Mouse (Mus musculus) CH12.LX (cell line): Measurements from ENCODE around the gene Myo1a. TPM values are rescaled to one million over a fixed set of nuclear protein-coding genes. Genes with fewer than 3 reads are reported as not detected.

Experiments
- DNase-seq: peaks from one replicate; pipeline ENCODE4 v3.0.0-alpha.2; 2013; ENCODE audit errors: extremely low read depth
- H3K27ac ChIP-seq: 2 replicates; pipeline ENCODE4 v1.5.1; 2012; ENCODE audit warnings: low read depth, mild to moderate bottlenecking, control low read depth, moderate library complexity; ENCODE audit not compliant: insufficient read depth
- H3K27me3 ChIP-seq: replicated peaks from 2 replicates; pipeline ENCODE3; 2012; ENCODE audit warnings: inconsistent platforms
- H3K36me3 ChIP-seq, 2 experiments: replicated peaks in 1 of 2; 2 replicates each; pipeline versions ENCODE3 to v1.6.1; 2012; ENCODE audit warnings: inconsistent platforms in 1 of 2, low read length in 1 of 2, mild to moderate bottlenecking in 1 of 2, mixed read lengths in 1 of 2, moderate library complexity in 1 of 2; ENCODE audit not compliant: control insufficient read depth in 1 of 2, insufficient read depth in 1 of 2
- H3K4me1 ChIP-seq, 2 experiments: 2 replicates each; pipeline ENCODE4 v1.6.1; 2012; ENCODE audit warnings: inconsistent platforms in 1 of 2, moderate library complexity in 1 of 2; ENCODE audit not compliant: insufficient read depth in 2 of 2, control insufficient read depth in 1 of 2
- H3K4me2 ChIP-seq: 2 replicates; pipeline ENCODE4 v1.6.1; 2012; ENCODE audit warnings: low read depth, mild to moderate bottlenecking, control low read depth; ENCODE audit not compliant: poor library complexity, insufficient read depth, severe bottlenecking
- H3K4me3 ChIP-seq, 3 experiments: fragments of 150-350 bp in 1 of 3; sonication (generic) in 1 of 3; replicated peaks in 1 of 3; 2 replicates each; pipeline versions ENCODE3 to v1.5.1; 2011 to 2012; ENCODE audit warnings: low read depth in 2 of 3, low read length in 2 of 3, mild to moderate bottlenecking in 2 of 3, moderate library complexity in 2 of 3, control low read depth in 1 of 3, improper control_type of control experiment in 1 of 3, inconsistent platforms in 1 of 3, mixed read lengths in 1 of 3; ENCODE audit not compliant: poor library complexity in 1 of 3
- H3K79me2 ChIP-seq: replicated peaks from 2 replicates; pipeline ENCODE4 v1.6.1; 2012; ENCODE audit warnings: mild to moderate bottlenecking, moderate library complexity; ENCODE audit not compliant: control insufficient read depth, poor library complexity, insufficient read depth, severe bottlenecking; ENCODE audit errors: extremely low read depth
- H3K9ac ChIP-seq: 2 replicates; pipeline ENCODE4 v1.6.1; 2012; ENCODE audit warnings: low read depth, mild to moderate bottlenecking, control low read depth, moderate library complexity; ENCODE audit not compliant: insufficient read depth
- H3K9me3 ChIP-seq: replicated peaks from 2 replicates; pipeline ENCODE3; 2012; ENCODE audit warnings: low read length, inconsistent platforms, mixed read lengths
- CTCF ChIP-seq, 2 experiments: IDR thresholded peaks in 1 of 2; conservative IDR thresholded peaks in 1 of 2; 2 replicates each; pipeline ENCODE4 v1.5.1; 2011 to 2012; ENCODE audit warnings: low read depth in 2 of 2, low read length in 2 of 2, improper control_type of control experiment in 1 of 2, inconsistent platforms in 1 of 2, mild to moderate bottlenecking in 1 of 2, moderate library complexity in 1 of 2
- ELF1 ChIP-seq: IDR thresholded peaks from 2 replicates; pipeline ENCODE4 v1.6.1; 2014; ENCODE audit warnings: low read depth, mild to moderate bottlenecking, inconsistent platforms, low read length, improper control_type of control experiment
- ETS1 ChIP-seq: conservative IDR thresholded peaks from 2 replicates; pipeline ENCODE4 v1.6.1; 2012; ENCODE audit warnings: low read depth, mild to moderate bottlenecking, inconsistent platforms, low read length, improper control_type of control experiment, moderate library complexity
- GABPA ChIP-seq: IDR thresholded peaks from 2 replicates; pipeline ENCODE4 v1.6.1; 2012; ENCODE audit warnings: low read depth, low read length, improper control_type of control experiment, inconsistent platforms; ENCODE audit not compliant: insufficient replicate concordance
- HCFC1 ChIP-seq: IDR thresholded peaks from 2 replicates; pipeline ENCODE4 v1.6.1; 2012; ENCODE audit warnings: low read depth, mild to moderate bottlenecking, inconsistent platforms, low read length, improper control_type of control experiment
- JUND ChIP-seq: conservative IDR thresholded peaks from 2 replicates; pipeline ENCODE4 v1.6.1; 2011; ENCODE audit warnings: low read depth, low read length, improper control_type of control experiment
- KAT2A ChIP-seq: IDR thresholded peaks from 2 replicates; pipeline ENCODE4 v1.6.1; 2012; ENCODE audit warnings: low read length, improper control_type of control experiment, inconsistent platforms; ENCODE audit not compliant: insufficient replicate concordance
- MAX ChIP-seq: IDR thresholded peaks from 2 replicates; pipeline ENCODE4 v1.6.1; 2011; ENCODE audit warnings: low read length, improper control_type of control experiment
- MEF2A ChIP-seq: IDR thresholded peaks from 2 replicates; pipeline ENCODE4 v1.6.1; 2014; ENCODE audit warnings: low read depth, mild to moderate bottlenecking, inconsistent platforms, low read length, improper control_type of control experiment, borderline replicate concordance
- MXI1 ChIP-seq: IDR thresholded peaks from 2 replicates; pipeline ENCODE4 v1.6.1; 2011; ENCODE audit warnings: mild to moderate bottlenecking, low read depth, low read length, improper control_type of control experiment
- MYC ChIP-seq: IDR thresholded peaks from 2 replicates; pipeline ENCODE4 v1.6.1; 2011; ENCODE audit warnings: low read depth, mild to moderate bottlenecking, improper control_type of control experiment, low read length
- NELFE ChIP-seq: IDR thresholded peaks from 2 replicates; pipeline ENCODE4 v1.6.1; 2011; ENCODE audit warnings: low read depth, low read length, improper control_type of control experiment
- NRF1 ChIP-seq: IDR thresholded peaks from 2 replicates; pipeline ENCODE4 v1.6.1; 2014; ENCODE audit warnings: low read depth, mild to moderate bottlenecking, inconsistent platforms, low read length, improper control_type of control experiment, moderate library complexity
- PAX5 ChIP-seq: IDR thresholded peaks from 2 replicates; pipeline ENCODE4 v1.6.1; 2012; ENCODE audit warnings: low read length, inconsistent platforms, mixed read lengths
- POLR2AphosphoS2 ChIP-seq: IDR thresholded peaks from 2 replicates; pipeline ENCODE4 v1.6.1; 2011; ENCODE audit warnings: low read depth, low read length, improper control_type of control experiment
- RAD21 ChIP-seq: IDR thresholded peaks from 2 replicates; pipeline ENCODE4 v1.6.1; 2011; ENCODE audit warnings: low read depth, mild to moderate bottlenecking, low read length, improper control_type of control experiment, moderate library complexity
- RCOR1 ChIP-seq: conservative IDR thresholded peaks from 2 replicates; pipeline ENCODE4 v1.6.1; 2012; ENCODE audit warnings: low read depth, mild to moderate bottlenecking, inconsistent platforms, low read length, improper control_type of control experiment
- SIN3A ChIP-seq: IDR thresholded peaks from 2 replicates; pipeline ENCODE4 v1.6.1; 2012; ENCODE audit warnings: low read length, improper control_type of control experiment, inconsistent platforms
- TBP ChIP-seq: conservative IDR thresholded peaks from 2 replicates; pipeline ENCODE4 v1.6.1; 2011; ENCODE audit warnings: low read depth, low read length, improper control_type of control experiment
- TCF12 ChIP-seq: IDR thresholded peaks from 2 replicates; pipeline ENCODE4 v1.6.1; 2014; ENCODE audit warnings: low read depth, mild to moderate bottlenecking, inconsistent platforms, low read length, improper control_type of control experiment
- UBTF ChIP-seq: IDR thresholded peaks from 2 replicates; pipeline ENCODE4 v1.6.1; 2012; ENCODE audit warnings: low read depth, mild to moderate bottlenecking, inconsistent platforms, low read length, improper control_type of control experiment, moderate library complexity
- USF1 ChIP-seq: IDR thresholded peaks from 2 replicates; pipeline ENCODE4 v1.6.1; 2014; ENCODE audit warnings: low read depth, mild to moderate bottlenecking, inconsistent platforms, low read length, improper control_type of control experiment
- ZKSCAN1 ChIP-seq: IDR thresholded peaks from 2 replicates; pipeline ENCODE4 v1.6.1; 2012; ENCODE audit warnings: low read depth, inconsistent platforms, low read length, improper control_type of control experiment, borderline replicate concordance
- ZMIZ1 ChIP-seq: IDR thresholded peaks from 2 replicates; pipeline ENCODE4 v1.6.1; 2012; ENCODE audit warnings: low read depth, mild to moderate bottlenecking, inconsistent platforms, low read length, improper control_type of control experiment
- ZNF384 ChIP-seq: IDR thresholded peaks from 2 replicates; pipeline ENCODE4 v1.6.1; 2012; ENCODE audit warnings: low read depth, low read length, improper control_type of control experiment, inconsistent platforms
- dilution Hi-C: fragments of 300-500 bp; cut with MboI; formaldehyde crosslinking; loops from 2 replicates; pipeline ENCODE4 v1.14.3; 2020; ENCODE audit warnings: low sequenced_read_pairs; ENCODE audit not compliant: extremely low pct_unique_long_range_greater_than_20kb, extremely low pct_ligation_motif_present
- in situ Hi-C: fragments of 300-500 bp; cut with MboI; formaldehyde crosslinking; loops from 3 replicates; pipeline ENCODE4 v1.14.3; 2019; ENCODE audit warnings: low sequenced_read_pairs, low pct_ligation_motif_present, low pct_unique_long_range_greater_than_20kb, mixed read lengths
- polyA plus RNA-seq: library from polyadenylated mRNA; unstranded; fragments of >175 nt; gene quantifications from 2 replicates; pipeline ENCODE4 v1.2.1, GENCODE M21; 2012; ENCODE audit warnings: low read depth; ENCODE audit not compliant: insufficient read length
- total RNA-seq, 2 experiments: library from RNA; depleted of rRNA; stranded (reverse); fragments of 300-350 nt in 1 of 2; fragments of >200 nt in 1 of 2; gene quantifications; 2 replicates each; pipeline ENCODE4 v1.2.3; 2012 to 2014

The Myo1a gene
- total and polyA plus RNA-seq, 3 experiments: 0.08 to 2.3 (median 0.36) TPM

- in situ Hi-C loops: no loop called here
- no peak overlapping the region for H3K4me2 ChIP-seq
- peaks cover 14 to 62% of the 10 kb centered on the region in 2 experiments for H3K4me1 ChIP-seq
- H3K79me2 ChIP-seq: no peaks in the 10 kb centered on the region
- no peaks in the 10 kb centered on the region for H3K9me3 ChIP-seq
- peaks cover 26% of the 10 kb centered on the region for H3K27me3 ChIP-seq
- no peak for DNase-seq
- no peak overlapping the region for H3K4me3 ChIP-seq
- dilution Hi-C loops: no loop called here
- H3K27ac ChIP-seq: no peak overlapping the region
- no peak overlapping the region for H3K9ac ChIP-seq
- no peak for TF ChIP-seq NELFE
- no peak for TF ChIP-seq MAX
- TF ChIP-seq RCOR1: no peak
- TF ChIP-seq HCFC1: no peak
- TF ChIP-seq UBTF: no peak
- TF ChIP-seq USF1: no peak
- TF ChIP-seq RAD21: no peak
- no peak for TF ChIP-seq MEF2A
- no peak for TF ChIP-seq NRF1
- TF ChIP-seq ZNF384: no peak
- TF ChIP-seq TCF12: no peak
- no peak for TF ChIP-seq MXI1
- TF ChIP-seq POLR2AphosphoS2: no peak
- TF ChIP-seq PAX5: no peak
- peaks cover 16 to 43% of the 10 kb centered on the region in 2 experiments for H3K36me3 ChIP-seq
Measured at GRCm38 (mm10) chr10:127663590-127663989, 41.4 kb upstream of the Myo1a start.

GRCm38 (mm10) chr10:127664166-127664565 lies 40.8 kb upstream of the Myo1a start:
- H3K4me3 ChIP-seq: no peak overlapping the region
- no peak overlapping the region for H3K4me2 ChIP-seq
- peaks cover 13 to 37% of the 10 kb centered on the region in 2 experiments for H3K36me3 ChIP-seq
- H3K27ac ChIP-seq: no peak overlapping the region
- H3K4me1 ChIP-seq: peaks cover 17 to 65% of the 10 kb centered on the region in 2 experiments
- no peak overlapping the region for H3K9ac ChIP-seq
- in situ Hi-C loops: no loop called here
- H3K27me3 ChIP-seq: peaks cover 26% of the 10 kb centered on the region
- H3K9me3 ChIP-seq: no peaks in the 10 kb centered on the region
- TF ChIP-seq ZMIZ1: no peak
- TF ChIP-seq TCF12: no peak
- no peak for TF ChIP-seq UBTF
- no peak for TF ChIP-seq MAX
- TF ChIP-seq RAD21: no peak
- no peak for TF ChIP-seq SIN3A
- no peak for TF ChIP-seq CTCF (conservative IDR thresholded peaks at IDR 0.05 in 1 of 2, IDR thresholded peaks at IDR 0.05 in 1 of 2; ENCODE audit: low read depth in 2 of 2, low read length in 2 of 2)
- TF ChIP-seq JUND: no peak
- TF ChIP-seq TBP: no peak
- TF ChIP-seq ETS1: no peak
- no peak for TF ChIP-seq HCFC1
- TF ChIP-seq PAX5: no peak
- no peak for TF ChIP-seq ZKSCAN1
- no peak for TF ChIP-seq NELFE
- no peak for TF ChIP-seq ELF1
- no peak for TF ChIP-seq MYC
- no peak for TF ChIP-seq GABPA
- no peak for TF ChIP-seq MXI1
- TF ChIP-seq KAT2A: no peak
- dilution Hi-C loops: no loop called here
- no peaks in the 10 kb centered on the region for H3K79me2 ChIP-seq
- DNase-seq: no peak
